Mouse (Mus musculus): Measurements from ENCODE around the gene 1700067P10Rik. TPM values are rescaled to one million over a fixed set of nuclear protein-coding genes. Genes with fewer than 3 reads are reported as not detected.

1700067P10Rik gene
- not detected in 2 replicates for polyA plus RNA-seq (2016; fragmentation: Nextera tagmentation; extraction: Ambion mirVana)

DNA sequence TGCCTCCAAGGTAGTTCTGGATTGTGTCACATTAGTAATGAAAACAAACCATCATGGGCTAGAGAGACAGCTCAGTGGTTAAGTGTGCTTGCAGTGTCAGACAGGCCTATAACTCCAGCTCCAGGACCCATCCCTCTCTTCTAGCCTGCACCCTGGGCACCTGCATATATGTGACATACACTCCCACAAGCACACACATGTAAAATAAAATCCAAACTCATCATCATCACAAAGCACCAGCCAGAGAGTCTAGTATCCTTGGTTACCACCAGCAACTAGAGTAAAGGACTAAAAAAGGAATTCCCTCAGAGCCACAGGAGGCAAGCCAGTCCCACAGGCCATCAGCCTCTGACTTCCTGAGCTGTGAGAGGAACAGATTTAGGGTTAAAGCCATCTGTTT, at the start of gene 1700067P10Rik:
1700067P10Rik (plus strand) TSS at position 301 of the 400 bp plus-strand sequence.
- H3K4me3 ChIP-seq: no peak within 1 kb of the TSS
- no peak within 1 kb of the TSS for H3K9ac ChIP-seq
- no peak within 1 kb of the TSS for H3K27ac ChIP-seq
- H3K4me1 ChIP-seq: peaks cover 4% of the 10 kb centered on the region; the same call in 1 of the 2 replicates
- H3K9me3 ChIP-seq: no peaks in the 10 kb centered on the region
- no peak for ATAC-seq (ENCODE audit: insufficient number of reproducible peaks, insufficient read depth, low FRiP score, low TSS enrichment)
- no peaks in the 10 kb centered on the region for H3K36me3 ChIP-seq
- H3K27me3 ChIP-seq: peaks cover under 1% of the 10 kb centered on the region; the same call in 1 of the 2 replicates
- H3K4me2 ChIP-seq (replicated peaks): no peak within 1 kb of the TSS

DNA sequence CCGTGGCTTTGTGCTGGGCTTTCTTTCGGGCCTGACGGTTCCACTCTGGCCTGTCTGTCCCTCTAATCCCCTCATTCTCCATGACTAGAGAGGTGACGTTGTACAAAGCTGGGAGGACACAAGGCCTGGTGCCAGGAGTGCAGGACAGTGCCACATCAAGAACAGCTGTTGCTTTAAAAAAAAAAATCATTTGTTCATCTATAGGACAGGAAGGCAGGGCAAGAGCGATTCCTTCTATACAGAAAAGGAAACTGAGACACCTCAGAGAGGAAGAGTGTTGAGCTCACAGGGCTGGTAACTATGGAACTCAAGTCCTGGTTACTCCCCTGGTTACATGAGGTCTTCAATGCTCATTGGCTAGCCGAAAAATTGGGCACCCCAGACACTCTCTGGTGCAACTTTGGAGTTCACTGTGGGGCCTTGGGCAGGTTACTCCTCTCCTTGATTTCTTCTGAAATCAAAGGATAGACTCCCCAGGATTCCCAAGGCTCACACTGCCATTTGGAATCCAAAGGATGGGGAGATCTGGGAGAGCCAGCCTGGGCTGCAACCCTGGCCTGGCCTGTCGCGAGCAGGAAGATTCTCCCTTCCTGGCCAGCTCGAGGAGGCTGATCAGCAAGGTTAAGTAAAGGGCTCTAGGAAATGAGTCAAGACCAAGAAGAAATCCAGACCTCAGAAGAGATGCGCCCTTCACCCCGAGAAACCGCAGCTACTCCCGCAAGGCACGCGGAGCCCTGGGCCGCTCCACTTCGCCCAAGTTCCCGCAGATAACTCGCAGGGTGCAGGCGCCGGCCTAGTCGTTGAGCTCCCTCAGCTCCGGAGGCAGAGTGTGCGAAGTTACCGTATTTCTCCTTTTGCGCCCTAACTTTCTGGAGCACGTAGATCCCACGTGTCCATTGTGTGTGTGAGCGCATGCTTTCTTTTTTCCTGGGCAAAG, 47.5 kb upstream of the 1700067P10Rik start:
- Histone ChIP-seq H3K9ac (0 out of 2 replicates have a peak overlapping the region, but pooled peaks have one; percentile 27), H3K4me3 (peak overlapping the region; percentile 25)

DNA sequence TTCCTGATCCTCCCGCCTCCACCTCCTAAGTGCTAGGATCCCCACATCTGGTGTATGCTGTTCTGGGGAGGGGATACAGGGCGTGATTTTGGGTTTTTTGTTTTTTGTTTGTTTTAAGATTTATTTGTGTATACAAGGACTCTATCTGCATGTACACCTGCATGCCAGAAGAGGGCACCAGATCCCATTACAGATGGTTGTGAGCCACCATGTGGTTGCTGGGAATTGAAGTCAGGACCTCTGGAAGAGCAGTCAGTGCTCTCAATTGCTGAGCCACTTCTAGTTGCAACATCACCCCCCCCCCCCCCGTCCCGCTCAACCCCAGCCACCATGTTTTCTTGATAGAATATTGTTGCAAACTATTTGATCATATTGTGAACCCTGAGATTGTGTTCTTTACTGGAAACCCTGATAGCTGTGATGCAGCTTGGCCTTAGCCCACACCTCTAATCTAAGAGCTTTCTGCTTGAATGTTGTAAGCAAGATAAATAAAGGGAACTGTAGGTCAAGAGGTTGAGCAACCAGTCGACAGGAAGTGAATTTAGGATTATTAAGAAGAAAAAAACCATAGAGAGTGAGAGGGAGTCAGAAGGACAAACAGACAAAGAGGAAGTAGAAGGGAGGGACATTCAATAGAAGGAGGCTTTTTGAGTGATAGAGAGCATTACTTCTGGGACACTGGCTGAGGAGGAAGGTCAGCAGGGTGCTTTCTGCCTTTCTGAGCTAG, 45.8 kb upstream of the 1700067P10Rik start:
- Histone ChIP-seq H3K36me3 (no peaks in the 10 kb centered on the region), H3K4me3 (no peak overlapping the region), H3K27ac (no peak overlapping the region), H3K27me3 (no peaks in the 10 kb centered on the region), H3K4me1 (peaks cover 28% of the 10 kb centered on the region), H3K4me2 (replicated peaks) (no peak overlapping the region), H3K9ac (no peak overlapping the region), H3K9me3 (no peaks in the 10 kb centered on the region)
- WGBS: 76% methylated on average over 5 of the region's 5 CpGs
- ATAC-seq (ENCODE audit: insufficient number of reproducible peaks, insufficient read depth, low FRiP score, low TSS enrichment): no peak

More for the DNA sequence above, 47.5 kb upstream of the 1700067P10Rik start:
- H3K4me1 ChIP-seq: peaks cover 28% of the 10 kb centered on the region
- 0 out of 2 replicates have a peak, but pooled peaks have one; percentile 57 for ATAC-seq (ENCODE audit: insufficient number of reproducible peaks, insufficient read depth, low FRiP score, low TSS enrichment)
- H3K27me3 ChIP-seq: no peaks in the 10 kb centered on the region
- 5% methylated on average over 29 of the region's 29 CpGs for WGBS
- H3K27ac ChIP-seq: peak overlapping the region; percentile 90
- H3K9me3 ChIP-seq: no peaks in the 10 kb centered on the region
- H3K36me3 ChIP-seq: no peaks in the 10 kb centered on the region
- peak overlapping the region; percentile 44 for H3K4me2 ChIP-seq (replicated peaks)

DNA sequence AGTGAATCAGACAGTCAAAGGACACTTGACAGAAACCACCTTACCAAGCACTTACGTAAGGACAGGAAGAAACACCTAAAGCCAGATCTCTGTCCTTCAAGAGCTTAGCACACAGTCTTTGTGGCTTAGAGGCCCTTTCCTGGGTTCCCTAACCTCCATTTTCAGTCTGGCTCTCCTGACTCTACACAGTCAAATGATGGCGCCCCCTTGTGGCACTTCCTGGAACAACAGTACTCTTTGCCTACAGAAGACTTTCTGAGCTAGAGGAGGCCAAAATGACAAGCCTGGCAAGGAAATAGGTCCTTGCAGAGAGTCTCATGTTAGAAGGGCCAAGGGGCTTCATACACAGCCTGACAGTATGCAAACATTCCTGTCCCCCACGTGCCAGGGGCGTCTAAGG, 43.5 kb upstream of the 1700067P10Rik start:
- no peak for ATAC-seq (ENCODE audit: insufficient number of reproducible peaks, insufficient read depth, low FRiP score, low TSS enrichment)
- peaks cover 19% of the 10 kb centered on the region for H3K4me1 ChIP-seq
- WGBS: 40% methylated on average over 4 of the region's 4 CpGs

DNA sequence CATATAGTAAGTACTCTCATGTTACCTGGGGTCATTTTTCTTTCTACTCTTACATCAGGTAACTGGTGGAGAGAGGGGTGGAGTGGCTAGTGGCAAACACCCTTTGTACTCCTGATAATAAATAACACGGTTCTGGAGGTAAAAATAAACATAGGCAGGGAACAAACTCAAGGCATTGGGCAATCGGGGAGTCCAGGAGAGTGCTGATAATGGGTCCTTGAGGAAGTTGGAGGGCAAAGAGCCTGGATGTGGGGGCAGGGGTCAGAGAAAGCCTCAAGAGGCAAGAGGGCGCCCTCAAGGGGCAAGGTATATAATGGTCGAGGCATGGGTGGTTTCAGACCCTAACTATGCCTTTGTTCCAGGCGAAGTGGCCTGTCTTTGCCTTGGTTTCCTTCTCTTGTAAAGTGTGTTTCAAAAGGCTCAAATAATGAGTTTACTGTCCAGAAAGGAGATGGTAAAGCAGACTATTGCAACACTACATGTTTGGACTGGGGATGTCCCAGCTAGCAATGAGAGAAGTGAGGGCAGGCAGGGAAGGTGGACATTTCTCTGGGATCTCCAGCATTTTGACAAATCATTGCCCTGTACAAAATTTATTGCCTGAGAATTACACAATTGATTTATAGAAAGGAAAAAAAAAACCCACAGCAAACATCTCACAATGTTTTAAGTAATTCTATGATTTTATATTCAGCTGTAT, 37.3 kb upstream of the 1700067P10Rik start:
- no peak overlapping the region for H3K4me2 ChIP-seq (replicated peaks)
- H3K36me3 ChIP-seq: no peaks in the 10 kb centered on the region
- no peak overlapping the region for H3K27ac ChIP-seq
- H3K9ac ChIP-seq: no peak overlapping the region
- H3K9me3 ChIP-seq: no peaks in the 10 kb centered on the region
- no peak for ATAC-seq (ENCODE audit: insufficient number of reproducible peaks, insufficient read depth, low FRiP score, low TSS enrichment)
- H3K4me1 ChIP-seq: peaks cover 12% of the 10 kb centered on the region
- 73% methylated on average over 5 of the region's 5 CpGs for WGBS
- H3K4me3 ChIP-seq: no peak overlapping the region
- H3K27me3 ChIP-seq: peaks cover 8% of the 10 kb centered on the region; the same call in 1 of the 2 replicates

More for the DNA sequence above, 43.5 kb upstream of the 1700067P10Rik start:
- Histone ChIP-seq H3K4me3 (no peak overlapping the region), H3K9ac (no peak overlapping the region), H3K9me3 (no peaks in the 10 kb centered on the region), H3K27ac (no peak overlapping the region), H3K27me3 (no peaks in the 10 kb centered on the region), H3K36me3 (no peaks in the 10 kb centered on the region), H3K4me2 (replicated peaks) (no peak overlapping the region)

DNA sequence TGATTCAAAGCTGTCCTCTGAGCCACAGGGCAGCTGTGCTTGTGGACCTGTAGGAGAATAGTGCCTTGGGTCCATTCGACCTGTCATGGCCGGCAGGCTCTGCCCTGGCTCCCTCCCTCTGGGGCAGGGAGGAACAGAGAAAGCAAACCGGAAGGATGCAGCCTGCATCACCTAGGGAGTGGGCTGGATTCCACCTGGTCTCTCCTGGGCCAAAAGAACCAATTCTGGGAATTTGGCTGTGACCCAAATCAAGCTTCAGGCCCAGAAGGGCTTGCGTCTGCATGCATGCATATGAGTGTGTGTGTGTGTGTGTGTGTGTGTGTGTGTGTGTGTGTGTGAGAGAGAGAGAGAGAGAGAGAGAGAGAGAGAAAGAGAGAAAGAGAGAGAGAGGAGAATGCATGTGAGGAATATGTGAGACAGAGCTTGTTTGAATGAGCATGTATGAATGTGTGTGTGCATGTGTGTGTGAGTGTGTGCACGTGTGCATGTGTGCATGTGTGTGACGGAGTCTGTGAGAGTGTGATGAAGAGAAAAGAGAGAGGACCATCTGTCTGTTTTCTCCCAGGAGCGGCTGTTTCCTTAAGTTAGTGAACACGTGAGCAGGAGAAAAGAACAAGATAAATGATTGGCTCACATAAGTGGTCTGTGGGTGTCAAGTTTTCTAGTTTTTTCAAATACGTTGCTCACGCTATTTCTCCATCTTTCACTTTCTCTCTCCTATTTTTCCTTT, 36.6 kb upstream of the 1700067P10Rik start:
- no peak for ATAC-seq (ENCODE audit: insufficient number of reproducible peaks, insufficient read depth, low FRiP score, low TSS enrichment)
- no peak overlapping the region for H3K9ac ChIP-seq
- H3K9me3 ChIP-seq: no peaks in the 10 kb centered on the region
- H3K4me2 ChIP-seq (replicated peaks): no peak overlapping the region
- no peak overlapping the region for H3K4me3 ChIP-seq
- no peak overlapping the region for H3K27ac ChIP-seq
- WGBS: 69% methylated on average over 10 of the region's 10 CpGs
- no peaks in the 10 kb centered on the region for H3K36me3 ChIP-seq
- H3K4me1 ChIP-seq: peaks cover 19% of the 10 kb centered on the region
- peaks cover 10% of the 10 kb centered on the region; the same call in 1 of the 2 replicates for H3K27me3 ChIP-seq

DNA sequence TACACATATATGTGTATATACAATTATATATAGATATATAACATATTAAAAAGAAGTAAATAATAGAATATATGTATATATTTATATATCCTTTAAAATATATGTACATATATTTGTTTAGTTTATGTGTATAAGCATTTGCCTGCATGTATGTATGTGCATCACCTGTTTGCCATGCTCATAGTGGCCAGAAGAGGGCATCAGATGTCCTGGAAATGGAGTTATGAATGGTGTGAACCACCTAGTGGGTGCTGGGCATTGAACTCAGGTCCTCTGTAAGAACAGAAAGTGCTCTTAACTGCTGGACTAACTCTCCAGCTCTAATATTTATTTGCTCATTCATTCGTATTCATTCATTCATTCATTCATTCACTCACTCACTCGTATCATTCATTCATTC, 35.5 kb upstream of the 1700067P10Rik start:
- H3K9ac ChIP-seq: no peak overlapping the region
- H3K36me3 ChIP-seq: no peaks in the 10 kb centered on the region
- WGBS: 85% methylated on average over 2 of the region's 2 CpGs
- H3K27ac ChIP-seq: no peak overlapping the region
- peaks cover 28% of the 10 kb centered on the region for H3K4me1 ChIP-seq
- no peak for ATAC-seq (ENCODE audit: insufficient number of reproducible peaks, insufficient read depth, low FRiP score, low TSS enrichment)
- no peaks in the 10 kb centered on the region for H3K9me3 ChIP-seq
- peaks cover 10% of the 10 kb centered on the region; the same call in 1 of the 2 replicates for H3K27me3 ChIP-seq
- no peak overlapping the region for H3K4me3 ChIP-seq
- H3K4me2 ChIP-seq (replicated peaks): no peak overlapping the region

DNA sequence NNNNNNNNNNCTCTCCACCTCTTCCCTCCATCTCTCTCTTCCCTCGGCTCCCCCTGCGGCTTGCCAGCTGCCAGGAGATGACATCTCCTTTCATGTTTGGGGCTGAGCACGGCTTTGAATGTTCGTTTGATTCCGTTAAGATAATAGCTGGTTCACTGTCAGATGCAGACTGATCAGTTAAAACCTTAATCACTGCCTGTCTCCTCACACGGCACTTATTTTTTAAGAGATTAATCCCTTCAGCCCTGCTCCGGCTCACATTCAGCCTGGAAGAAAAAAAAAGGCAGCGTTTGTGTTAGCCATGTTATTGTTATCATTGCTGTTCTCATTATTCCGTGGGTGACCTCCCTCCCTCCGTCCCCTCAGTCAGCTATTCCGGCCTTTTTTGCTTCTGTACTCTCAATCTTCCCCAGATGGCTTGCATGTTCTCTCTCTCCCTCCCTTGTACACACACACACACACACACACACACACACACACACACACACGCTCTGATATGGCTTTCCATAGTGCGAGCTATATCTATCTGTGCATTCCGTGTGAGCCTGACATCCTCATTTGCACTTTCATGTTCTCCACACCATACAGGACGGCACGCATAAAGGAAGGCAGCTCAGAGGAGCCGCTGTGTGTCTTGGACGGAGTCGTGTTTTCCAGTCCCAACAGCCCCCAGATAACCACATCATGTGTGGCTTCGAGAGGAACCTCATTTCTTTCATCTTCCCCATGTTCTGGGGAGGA, 33.9 kb upstream of the 1700067P10Rik start:
- Histone ChIP-seq H3K9me3 (no peaks in the 10 kb centered on the region), H3K9ac (no peak overlapping the region), H3K4me1 (peaks cover 24% of the 10 kb centered on the region), H3K4me3 (no peak overlapping the region), H3K27me3 (peaks cover 10% of the 10 kb centered on the region; the same call in 1 of the 2 replicates), H3K27ac (0 out of 2 replicates have a peak overlapping the region, but pooled peaks have one; percentile 20), H3K4me2 (replicated peaks) (no peak overlapping the region; the same call in 1 of the 2 replicates), H3K36me3 (no peaks in the 10 kb centered on the region)
- no peak for ATAC-seq (ENCODE audit: insufficient number of reproducible peaks, insufficient read depth, low FRiP score, low TSS enrichment)
- WGBS: 40% methylated on average over 20 of the region's 20 CpGs

DNA sequence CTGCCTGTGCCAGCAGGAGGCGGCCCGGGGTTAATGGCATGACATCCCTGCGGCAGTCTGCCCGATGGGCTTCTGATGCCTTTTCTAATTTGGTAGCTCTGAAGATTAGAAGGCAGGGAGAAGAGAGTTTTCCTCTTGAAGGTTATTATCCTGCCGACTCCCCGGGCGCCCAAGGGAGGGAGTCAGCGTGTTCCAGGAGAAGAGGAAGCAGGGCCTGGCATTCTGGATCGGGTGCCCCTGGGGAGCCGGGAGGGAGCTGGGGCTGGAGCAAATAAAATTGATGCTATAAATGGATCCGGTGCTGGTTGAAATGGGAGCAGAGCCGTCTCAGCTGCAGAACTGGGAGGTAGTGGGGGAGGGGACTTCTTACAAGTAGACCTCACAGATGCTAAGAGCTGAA, 31.7 kb upstream of the 1700067P10Rik start:
- peaks cover 24% of the 10 kb centered on the region for H3K4me1 ChIP-seq
- 0 out of 2 replicates have a peak overlapping the region, but pooled peaks have one; percentile 17 for H3K27ac ChIP-seq
- H3K4me2 ChIP-seq (replicated peaks): peak overlapping the region; percentile 33
- no peaks in the 10 kb centered on the region for H3K9me3 ChIP-seq
- no peak overlapping the region for H3K4me3 ChIP-seq
- H3K27me3 ChIP-seq: peaks cover 10% of the 10 kb centered on the region; the same call in 1 of the 2 replicates
- no peaks in the 10 kb centered on the region for H3K36me3 ChIP-seq
- 1% methylated on average over 12 of the region's 12 CpGs for WGBS
- no peak for ATAC-seq (ENCODE audit: insufficient number of reproducible peaks, insufficient read depth, low FRiP score, low TSS enrichment)
- 0 out of 2 replicates have a peak overlapping the region, but pooled peaks have one; percentile 24 for H3K9ac ChIP-seq

DNA sequence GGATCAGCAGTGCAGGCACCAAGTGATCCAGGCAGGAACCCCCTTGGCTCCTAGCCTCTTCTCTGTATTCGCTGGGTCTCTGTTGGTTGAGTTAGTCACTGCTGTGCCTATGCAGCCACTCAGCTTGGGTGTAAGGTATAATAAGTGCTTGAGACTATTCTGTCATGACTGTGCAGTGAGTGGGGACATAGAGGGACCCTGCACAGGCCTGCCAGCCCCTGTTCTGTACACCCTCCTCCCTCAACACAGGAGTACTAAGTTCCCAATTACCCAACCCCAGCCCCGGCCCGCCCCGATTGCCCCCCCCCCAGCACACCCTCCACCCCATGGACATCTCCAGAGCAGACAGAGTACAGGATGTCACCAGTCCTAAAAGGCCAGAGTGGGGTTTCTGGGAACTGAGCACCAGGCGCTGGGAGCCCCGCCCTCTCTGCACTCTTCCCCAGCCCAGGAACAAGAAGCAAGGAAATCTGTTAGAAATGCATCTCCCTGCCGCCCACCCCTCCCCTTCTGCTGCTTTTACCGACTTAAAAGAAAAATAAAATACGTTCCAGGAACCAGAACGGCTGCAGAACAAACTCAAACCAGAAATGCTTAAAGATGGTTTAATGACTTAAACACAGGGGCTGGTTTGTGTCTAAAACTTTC, 24.8 kb upstream of the 1700067P10Rik start:
- peak overlapping the region; percentile 9; the same call in 1 of the 2 replicates for H3K4me2 ChIP-seq (replicated peaks)
- no peak overlapping the region for H3K9ac ChIP-seq
- H3K4me1 ChIP-seq: peaks cover 31% of the 10 kb centered on the region
- WGBS: 27% methylated on average over 10 of the region's 10 CpGs
- H3K4me3 ChIP-seq: no peak overlapping the region
- no peaks in the 10 kb centered on the region for H3K36me3 ChIP-seq
- H3K9me3 ChIP-seq: no peaks in the 10 kb centered on the region
- H3K27ac ChIP-seq: peak overlapping the region; percentile 91
- peak; percentile 59 for ATAC-seq (ENCODE audit: insufficient number of reproducible peaks, insufficient read depth, low FRiP score, low TSS enrichment)
- H3K27me3 ChIP-seq: no peaks in the 10 kb centered on the region

All from embryonic facial prominence, embryonic 12.5 days (tissue).